Mouse (Mus musculus) stomach, postnatal 0 days (tissue): ENCODE measurements around the gene Mapk11. TPM values are rescaled to one million over a fixed set of nuclear protein-coding genes. Genes with fewer than 3 reads are reported as not detected.

Source experiments
- ATAC-seq: fragments of 200-750 bp; cut with Nextera tagmentation; 2 replicates; pipeline ENCODE4 v1.8.0; 2017; ENCODE audit not compliant: low FRiP score, low TSS enrichment
- DNase-seq: peaks from one replicate; pipeline ENCODE4 v3.0.0-alpha.2; 2016; ENCODE audit warnings: low spot score
- H3K27ac ChIP-seq: fragments of 300-500 bp; sonication (generic); replicated peaks from 2 replicates; pipeline ENCODE4 v1.5.1; 2014; ENCODE audit warnings: mild to moderate bottlenecking, control low read depth
- H3K27me3 ChIP-seq: fragments of 300-500 bp; sonication (generic); 2 replicates; pipeline ENCODE4 v1.6.1; 2014; ENCODE audit warnings: low read length; ENCODE audit not compliant: control insufficient read depth, insufficient read depth
- H3K36me3 ChIP-seq: fragments of 300-500 bp; sonication (generic); 2 replicates; pipeline ENCODE4 v1.6.1; 2014; ENCODE audit warnings: low read length, mixed read lengths; ENCODE audit not compliant: control insufficient read depth, insufficient read depth
- H3K4me1 ChIP-seq: fragments of 300-500 bp; sonication (generic); replicated peaks from 2 replicates; pipeline ENCODE4 v1.6.1; 2014; ENCODE audit warnings: antibody characterized with exemption; ENCODE audit not compliant: control insufficient read depth, insufficient read depth
- H3K4me2 ChIP-seq: fragments of 300-500 bp; sonication (generic); replicated peaks from 2 replicates; pipeline ENCODE4 v1.6.1; 2014; ENCODE audit warnings: low read depth, mild to moderate bottlenecking, control low read depth, moderate library complexity
- H3K4me3 ChIP-seq: fragments of 300-500 bp; sonication (generic); 2 replicates; pipeline ENCODE4 v1.5.1; 2014; ENCODE audit warnings: low read depth, low read length, control low read depth
- H3K9ac ChIP-seq: fragments of 300-500 bp; sonication (generic); 2 replicates; pipeline ENCODE4 v1.6.1; 2014; ENCODE audit warnings: mild to moderate bottlenecking, low read length, control low read depth, mixed read lengths
- H3K9me3 ChIP-seq: fragments of 300-500 bp; sonication (generic); 2 replicates; pipeline ENCODE4 v1.6.1; 2016; ENCODE audit warnings: low read length; ENCODE audit not compliant: control insufficient read depth
- CTCF ChIP-seq: IDR thresholded peaks from 2 replicates; pipeline ENCODE4 v1.5.1; 2016; ENCODE audit warnings: antibody characterized with exemption, low read depth, mild to moderate bottlenecking, moderate library complexity
- EP300 ChIP-seq: optimal IDR thresholded peaks from 2 replicates; pipeline ENCODE3; 2016; ENCODE audit warnings: antibody characterized with exemption
- WGBS: fragments of 180-500 bp; shearing (Covaris S2); extraction: QIAGEN DNeasy Blood & Tissue Kit; methylation state at CpG from one replicate; pipeline ENCODE4 v1.1.7; 2014; 5-methylcytosine and 5-hydroxymethylcytosine counted together
- polyA plus RNA-seq: library from polyadenylated mRNA; unstranded; fragments of >200 nt; fragmentation: Nextera tagmentation; extraction: Ambion mirVana; gene quantifications from 2 replicates; pipeline ENCODE4 v1.2.1, GENCODE M21; 2015

Mapk11 gene
- polyA plus RNA-seq, 1 experiment from 2014 or later: 2.1 TPM

GRCm38 (mm10) chr15:89173024-89173905 is 23.8 kb upstream of the Mapk11 start:
- DNase-seq: peak; percentile 71
- Histone ChIP-seq H3K4me2 (peak overlapping the region; percentile 100), H3K9ac (peak overlapping the region; percentile 71), H3K9me3 (no peaks in the 10 kb centered on the region), H3K27me3 (no peaks in the 10 kb centered on the region), H3K27ac (peak overlapping the region; percentile 95), H3K36me3 (no peaks in the 10 kb centered on the region), H3K4me1 (peaks cover 39% of the 10 kb centered on the region), H3K4me3 (peak overlapping the region; percentile 57)
- under 1% methylated on average over 57 of the region's 65 CpGs for WGBS
- ATAC-seq: peak; percentile 2; the same call in 1 of the 2 replicates
- TF ChIP-seq EP300: no peak
- peak; percentile 22; the same call in 1 of the 2 replicates for TF ChIP-seq CTCF

- TF ChIP-seq EP300 (no peak), CTCF (no peak)
- no peak for DNase-seq
- H3K4me3 ChIP-seq: peak overlapping the region; percentile 57
- peak overlapping the region; percentile 100 for H3K4me2 ChIP-seq
- H3K9me3 ChIP-seq: no peaks in the 10 kb centered on the region
- peak overlapping the region; percentile 71 for H3K9ac ChIP-seq
- WGBS: 45% methylated on average over 17 of the region's 17 CpGs
- H3K36me3 ChIP-seq: peaks cover 5% of the 10 kb centered on the region
- ATAC-seq: no peak
- peaks cover 34% of the 10 kb centered on the region for H3K4me1 ChIP-seq
- H3K27ac ChIP-seq: peak overlapping the region; percentile 95
- no peaks in the 10 kb centered on the region for H3K27me3 ChIP-seq
Measured at GRCm38 (mm10) chr15:89172276-89172935, 23.0 kb upstream of the Mapk11 start.

GRCm38 (mm10) chr15:89171526-89172051 is 22.2 kb upstream of the Mapk11 start:
- no peaks in the 10 kb centered on the region for H3K9me3 ChIP-seq
- H3K4me1 ChIP-seq: peaks cover 27% of the 10 kb centered on the region
- H3K9ac ChIP-seq: no peak overlapping the region
- DNase-seq (no peak), ATAC-seq (no peak)
- H3K36me3 ChIP-seq: peaks cover 12% of the 10 kb centered on the region
- TF ChIP-seq EP300: no peak
- TF ChIP-seq CTCF: no peak
- 0 out of 2 replicates have a peak overlapping the region, but pooled peaks have one; percentile 5 for H3K27ac ChIP-seq
- no peaks in the 10 kb centered on the region for H3K27me3 ChIP-seq
- WGBS: 83% methylated on average over 5 of the region's 5 CpGs
- no peak overlapping the region for H3K4me2 ChIP-seq
- H3K4me3 ChIP-seq: no peak overlapping the region

GRCm38 (mm10) chr15:89170102-89170501 is 20.7 kb upstream of the Mapk11 start:
- H3K27ac ChIP-seq: peak overlapping the region; percentile 88
- H3K4me3 ChIP-seq: no peak overlapping the region
- peaks cover 24% of the 10 kb centered on the region for H3K36me3 ChIP-seq
- DNase-seq (peak; percentile 65), ATAC-seq (peak; percentile 55)
- peaks cover 25% of the 10 kb centered on the region for H3K4me1 ChIP-seq
- no peak overlapping the region; the same call in 1 of the 2 replicates for H3K4me2 ChIP-seq
- no peak for TF ChIP-seq EP300
- 40% methylated on average over 3 of the region's 3 CpGs for WGBS
- no peaks in the 10 kb centered on the region for H3K9me3 ChIP-seq
- no peaks in the 10 kb centered on the region for H3K27me3 ChIP-seq
- H3K9ac ChIP-seq: 0 out of 2 replicates have a peak overlapping the region, but pooled peaks have one; percentile 8

- 7% methylated on average over 10 of the region's 10 CpGs for WGBS
- Histone ChIP-seq H3K9me3 (no peaks in the 10 kb centered on the region), H3K4me3 (peak overlapping the region; percentile 10; the same call in 1 of the 2 replicates), H3K4me1 (peaks cover 23% of the 10 kb centered on the region), H3K27ac (peak overlapping the region; percentile 88), H3K4me2 (peak overlapping the region; percentile 34), H3K36me3 (peaks cover 27% of the 10 kb centered on the region), H3K27me3 (no peaks in the 10 kb centered on the region), H3K9ac (peak overlapping the region; percentile 41)
- peak; percentile 90 for DNase-seq
- no peak; the same call in 1 of the 2 replicates for TF ChIP-seq CTCF
- no peak for TF ChIP-seq EP300
- ATAC-seq: peak; percentile 60
Measured at GRCm38 (mm10) chr15:89169431-89169830, 20.0 kb upstream of the Mapk11 start.
